Comparison of ENCODE assay signal across 18 mouse cellular contexts in the genomic region with DNA sequence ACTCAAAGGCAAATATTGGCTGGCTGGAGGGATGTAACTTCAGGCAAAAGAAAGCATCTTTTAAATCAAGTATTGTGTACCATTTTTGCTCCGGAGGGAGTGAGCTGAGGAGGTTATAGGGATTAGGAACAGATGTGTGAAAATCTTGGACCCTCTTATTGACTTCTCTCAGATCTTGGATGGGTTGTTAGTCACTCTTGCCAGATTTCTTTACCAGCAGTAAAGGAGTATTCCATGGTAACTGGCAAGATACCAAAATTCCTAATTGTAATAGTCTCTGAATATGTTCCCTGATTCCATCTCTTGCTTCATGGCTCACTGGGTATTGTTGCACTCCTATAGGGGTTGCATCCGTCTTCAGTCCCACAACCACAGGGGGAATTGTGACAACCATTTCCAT. TPM values are rescaled to one million over a fixed set of nuclear protein-coding genes. Genes with fewer than 3 reads are reported as not detected.
A peak's percentile ranks its signal among the peaks of the same experiment; 100 is the strongest.
DNase-seq lines count a peak whose midpoint lies in the region; ATAC-seq and TF ChIP-seq lines count a peak whose summit lies in the region.
"Had no signal": no experiment of that assay in that cellular context is flagged by ENCODE, and none has a peak within 500 bp of the region (broad histone marks: within the 10 kb centered on the region; RNA-seq: fewer than 3 reads in every experiment).

No protein-coding gene starts in this region.

- H3K4me1 ChIP-seq in embryonic facial prominence, embryonic 14.5 days (ENCODE audit: control insufficient read depth, insufficient read depth, low read length), result no peaks in the 10 kb centered on the region
- H3K4me1 ChIP-seq in embryonic facial prominence, embryonic 10.5 days, result no peaks in the 10 kb centered on the region
- no peaks in the 10 kb centered on the region for H3K4me1 ChIP-seq in lung, embryonic 14.5 days (ENCODE audit: insufficient read depth)
- no peaks in the 10 kb centered on the region for H3K4me1 ChIP-seq in lung, postnatal 0 days (ENCODE audit: insufficient read depth, low read depth, low read length)
- no peaks in the 10 kb centered on the region for H3K4me1 ChIP-seq in cerebellum, adult 2 months (ENCODE audit: control insufficient read depth, insufficient read depth, low read length)
- H3K4me1 ChIP-seq: embryonic facial prominence, embryonic 13.5 days; forebrain, embryonic 10.5 days; forebrain, embryonic 12.5 days had no signal

- no peaks in the 10 kb centered on the region for H3K36me3 ChIP-seq in embryonic facial prominence, embryonic 14.5 days (ENCODE audit: control insufficient read depth, insufficient read depth, low read length)
- no peaks in the 10 kb centered on the region for H3K36me3 ChIP-seq in embryonic facial prominence, embryonic 10.5 days (replicated peaks)
- no peaks in the 10 kb centered on the region for H3K36me3 ChIP-seq in lung, embryonic 14.5 days (ENCODE audit: insufficient read depth)
- H3K36me3 ChIP-seq in lung, postnatal 0 days (ENCODE audit: insufficient read depth, low read length), result no peaks in the 10 kb centered on the region
- H3K36me3 ChIP-seq: embryonic facial prominence, embryonic 13.5 days; forebrain, embryonic 10.5 days; forebrain, embryonic 12.5 days had no signal

- no peaks in the 10 kb centered on the region for H3K9me3 ChIP-seq in embryonic facial prominence, embryonic 14.5 days (ENCODE audit: control insufficient read depth, low read length)
- H3K9me3 ChIP-seq in embryonic facial prominence, embryonic 10.5 days, result no peaks in the 10 kb centered on the region
- H3K9me3 ChIP-seq in lung, embryonic 14.5 days (ENCODE audit: low read depth, low read length), result no peaks in the 10 kb centered on the region
- H3K9me3 ChIP-seq in lung, postnatal 0 days (ENCODE audit: low read length), result no peaks in the 10 kb centered on the region
- H3K9me3 ChIP-seq: embryonic facial prominence, embryonic 13.5 days; forebrain, embryonic 10.5 days; forebrain, embryonic 12.5 days had no signal

- no peak for TF ChIP-seq EP300 in lung, postnatal 0 days (IDR thresholded peaks at IDR 0.05)

- no peak overlapping the region for H3K4me2 ChIP-seq in embryonic facial prominence, embryonic 14.5 days (ENCODE audit: low read depth, low read length)
- H3K4me2 ChIP-seq in lung, embryonic 14.5 days, result no peak overlapping the region
- H3K4me2 ChIP-seq in lung, postnatal 0 days (replicated peaks; ENCODE audit: low read depth, low read length), result no peak overlapping the region
- H3K4me2 ChIP-seq: embryonic facial prominence, embryonic 13.5 days; forebrain, embryonic 12.5 days had no signal

- no peak for ATAC-seq in embryonic facial prominence, embryonic 14.5 days (ENCODE audit: low read depth)
- ATAC-seq in lung, embryonic 14.5 days (ENCODE audit: insufficient read depth), result no peak
- ATAC-seq in lung, postnatal 0 days, result no peak
- ATAC-seq: forebrain, embryonic 14.5 days; forebrain, embryonic 16.5 days had no signal

- TF ChIP-seq POLR2A in cerebellum, adult 2 months (IDR thresholded peaks at IDR 0.05; ENCODE audit: borderline replicate concordance, insufficient read depth, low read length), result no peak

- TF ChIP-seq CTCF in lung, embryonic 14.5 days (IDR thresholded peaks at IDR 0.05; ENCODE audit: low read depth), result no peak
- no peak for TF ChIP-seq CTCF in lung, postnatal 0 days (IDR thresholded peaks at IDR 0.05)
- no peak for TF ChIP-seq CTCF in cerebellum, adult 2 months (IDR thresholded peaks at IDR 0.05; ENCODE audit: borderline replicate concordance, insufficient read depth, low read depth, low read length)

- peak; percentile 69 for DNase-seq in embryonic facial prominence, embryonic 14.5 days (ENCODE audit: low spot score)
- no peak for DNase-seq in embryonic facial prominence, embryonic 10.5 days (ENCODE audit: low spot score)
- DNase-seq in lung, embryonic 14.5 days, result peak; percentile 3
- no peak for DNase-seq in lung, postnatal 0 days (ENCODE audit: low spot score)
- peak; percentile 39 for DNase-seq in fibroblast of lung, adult 2 months (ENCODE audit: low read depth)
- no peak for DNase-seq in B cell, adult 2 months
- DNase-seq in cerebellum, adult 2 months, result no peak
- DNase-seq: adrenal gland, adult 2 months; adrenal gland, postnatal 25 days; cerebellum, adult 11 months; cerebellum, adult 18-20 months; cerebellum, adult 9-10 months had no signal

- no peak overlapping the region for H3K27ac ChIP-seq in embryonic facial prominence, embryonic 14.5 days (replicated peaks; ENCODE audit: low read depth, low read length)
- no peak overlapping the region for H3K27ac ChIP-seq in embryonic facial prominence, embryonic 10.5 days (replicated peaks)
- H3K27ac ChIP-seq in lung, embryonic 14.5 days (ENCODE audit: low read depth), result no peak overlapping the region
- H3K27ac ChIP-seq in lung, postnatal 0 days (ENCODE audit: low read length), result no peak overlapping the region
- H3K27ac ChIP-seq in cerebellum, adult 2 months (ENCODE audit: insufficient read depth, low read length), result no peak overlapping the region
- H3K27ac ChIP-seq: embryonic facial prominence, embryonic 13.5 days; forebrain, embryonic 10.5 days; forebrain, embryonic 12.5 days had no signal

- H3K4me3 ChIP-seq in embryonic facial prominence, embryonic 14.5 days (ENCODE audit: low read depth, low read length), result no peak overlapping the region
- H3K4me3 ChIP-seq in embryonic facial prominence, embryonic 10.5 days, result no peak overlapping the region
- H3K4me3 ChIP-seq in lung, embryonic 14.5 days (ENCODE audit: low read depth, low read length), result no peak overlapping the region
- H3K4me3 ChIP-seq in lung, postnatal 0 days (ENCODE audit: low read depth, low read length), result no peak overlapping the region
- H3K4me3 ChIP-seq in cerebellum, adult 2 months (replicated peaks; ENCODE audit: insufficient read depth, low read depth, low read length), result no peak overlapping the region
- H3K4me3 ChIP-seq: embryonic facial prominence, embryonic 13.5 days; erythroblast, embryonic 14.5 days; forebrain, embryonic 10.5 days; forebrain, embryonic 12.5 days had no signal

- 64% methylated on average over 2 of the region's 2 CpGs for WGBS in embryonic facial prominence, embryonic 14.5 days
- 75% methylated on average over 2 of the region's 2 CpGs for WGBS in embryonic facial prominence, embryonic 10.5 days
- 69% methylated on average over 2 of the region's 2 CpGs for WGBS in lung, embryonic 14.5 days
- 72% methylated on average over 2 of the region's 2 CpGs for WGBS in lung, postnatal 0 days
- 4% methylated on average over 2 of the region's 2 CpGs for WGBS in cerebellum, adult 2 months

- H3K9ac ChIP-seq in embryonic facial prominence, embryonic 14.5 days (ENCODE audit: low read depth, low read length), result no peak overlapping the region
- H3K9ac ChIP-seq in lung, embryonic 14.5 days, result no peak overlapping the region
- H3K9ac ChIP-seq in lung, postnatal 0 days (replicated peaks; ENCODE audit: low read depth), result no peak overlapping the region
- H3K9ac ChIP-seq: embryonic facial prominence, embryonic 13.5 days; forebrain, embryonic 12.5 days had no signal

- no peaks in the 10 kb centered on the region for H3K27me3 ChIP-seq in embryonic facial prominence, embryonic 14.5 days (replicated peaks; ENCODE audit: control insufficient read depth, insufficient read depth, low read length)
- no peaks in the 10 kb centered on the region for H3K27me3 ChIP-seq in embryonic facial prominence, embryonic 10.5 days (replicated peaks; ENCODE audit: low read depth, poor library complexity, severe bottlenecking)
- no peaks in the 10 kb centered on the region for H3K27me3 ChIP-seq in lung, embryonic 14.5 days (ENCODE audit: insufficient read depth, low read length)
- no peaks in the 10 kb centered on the region for H3K27me3 ChIP-seq in lung, postnatal 0 days (replicated peaks; ENCODE audit: insufficient read depth, low read length)
- H3K27me3 ChIP-seq in cerebellum, adult 2 months (ENCODE audit: control insufficient read depth, insufficient read depth, low read length), result no peaks in the 10 kb centered on the region
- H3K27me3 ChIP-seq: embryonic facial prominence, embryonic 13.5 days; forebrain, embryonic 12.5 days had no signal

RNA-seq across cellular contexts. Expression of a gene that starts 58.1 kb away (rescaled TPM):
- polyA plus RNA-seq in embryonic facial prominence, embryonic 14.5 days (2014; fragmentation: Nextera tagmentation; extraction: Ambion mirVana), result 33.7 and 35.9 TPM in 2 replicates
- polyA plus RNA-seq in embryonic facial prominence, embryonic 10.5 days (2016; fragmentation: Nextera tagmentation; extraction: Ambion mirVana), result 26.3 and 33.6 TPM in 2 replicates
- polyA plus RNA-seq in lung, embryonic 14.5 days (2014; fragmentation: Nextera tagmentation; extraction: Ambion mirVana), result 36.4 and 40.5 TPM in 2 replicates
- polyA plus RNA-seq in lung, postnatal 0 days (2015; fragmentation: Nextera tagmentation; extraction: Ambion mirVana), result 22.4 and 22.9 TPM in 2 replicates
- 23.7 and 24.3 TPM in 2 replicates for polyA plus RNA-seq in cerebellum, adult 2 months (2012; rRNA removed)
- polyA plus RNA-seq: erythroblast, embryonic 14.5 days had no signal

Comparison
In these comparisons a context has a peak if more than half of its experiments do, and no peak if none do; other contexts are left out.
1. DNase-seq: peak in embryonic facial prominence, embryonic 14.5 days (single experiment), lung, embryonic 14.5 days (single experiment) and fibroblast of lung, adult 2 months (single experiment); none in embryonic facial prominence, embryonic 10.5 days (single experiment), lung, postnatal 0 days (single experiment), B cell, adult 2 months (0 of 2) and cerebellum, adult 2 months (0 of 2).